Mouse (Mus musculus): Measurements from ENCODE around the gene Tbc1d9b. TPM values are rescaled to one million over a fixed set of nuclear protein-coding genes. Genes with fewer than 3 reads are reported as not detected.

Gene Tbc1d9b
- polyA plus RNA-seq, 1 experiment from 2014 or later: 16.7 TPM

GRCm38 (mm10) chr11:50208039-50208438 is 76.8 kb downstream of the Tbc1d9b start:
- H3K9me3 ChIP-seq (ENCODE audit: control insufficient read depth): no peaks in the 10 kb centered on the region
- no peak for TF ChIP-seq CTCF (IDR thresholded peaks at IDR 0.05; ENCODE audit: low read depth)
- no peaks in the 10 kb centered on the region for H3K27me3 ChIP-seq (replicated peaks; ENCODE audit: control insufficient read depth, insufficient read depth, low read length)
- H3K27ac ChIP-seq (ENCODE audit: low read depth, low read length): no peak overlapping the region
- peak overlapping the region; percentile 67; the same call in 1 of the 2 replicates for H3K4me2 ChIP-seq (replicated peaks; ENCODE audit: low read depth)
- no peak overlapping the region for H3K9ac ChIP-seq (ENCODE audit: low read depth, low read length)
- peaks cover 1% of the 10 kb centered on the region; the same call in 1 of the 2 replicates for H3K4me1 ChIP-seq (replicated peaks; ENCODE audit: control insufficient read depth, insufficient read depth, low read length)
- WGBS: 90% methylated on average over 5 of the region's 5 CpGs
- no peak overlapping the region for H3K4me3 ChIP-seq (ENCODE audit: low read depth, low read length)
- peaks cover 50% of the 10 kb centered on the region for H3K36me3 ChIP-seq (ENCODE audit: control insufficient read depth, insufficient read depth)
- ATAC-seq: no peak

GRCm38 (mm10) chr11:50210101-50210504 is 78.9 kb downstream of the Tbc1d9b start:
- H3K9ac ChIP-seq (ENCODE audit: low read depth, low read length): peak overlapping the region; percentile 98
- H3K36me3 ChIP-seq (ENCODE audit: control insufficient read depth, insufficient read depth): peaks cover 31% of the 10 kb centered on the region
- H3K9me3 ChIP-seq (ENCODE audit: control insufficient read depth): no peaks in the 10 kb centered on the region
- peak overlapping the region; percentile 100 for H3K27ac ChIP-seq (ENCODE audit: low read depth, low read length)
- under 1% methylated on average over 24 of the region's 24 CpGs for WGBS
- TF ChIP-seq CTCF (IDR thresholded peaks at IDR 0.05; ENCODE audit: low read depth): no peak
- peak overlapping the region; percentile 97 for H3K4me3 ChIP-seq (ENCODE audit: low read depth, low read length)
- H3K27me3 ChIP-seq (replicated peaks; ENCODE audit: control insufficient read depth, insufficient read depth, low read length): no peaks in the 10 kb centered on the region
- peak overlapping the region; percentile 67 for H3K4me2 ChIP-seq (replicated peaks; ENCODE audit: low read depth)
- peaks cover 3% of the 10 kb centered on the region; the same call in 1 of the 2 replicates for H3K4me1 ChIP-seq (replicated peaks; ENCODE audit: control insufficient read depth, insufficient read depth, low read length)
- peak; percentile 81 for ATAC-seq

GRCm38 (mm10) chr11:50210505-50211151 is 79.4 kb downstream of the Tbc1d9b start, which contains the start of the genes Sqstm1 and Mgat4b:
Gene Sqstm1 (minus strand): TSS chr11:50210827.
Gene Mgat4b (plus strand): TSS chr11:50210890.
- ATAC-seq: peak; percentile 59
- WGBS: 0% methylated on average over 48 of the region's 48 CpGs
- TF ChIP-seq CTCF (IDR thresholded peaks at IDR 0.05; ENCODE audit: low read depth): no peak; the same call in 1 of the 2 replicates
- Histone ChIP-seq H3K4me3 (ENCODE audit: low read depth, low read length) (peak within 1 kb of the TSS; percentile 97), H3K9ac (ENCODE audit: low read depth, low read length) (peak within 1 kb of the TSS; percentile 98), H3K36me3 (ENCODE audit: control insufficient read depth, insufficient read depth) (peaks cover 26% of the 10 kb centered on the region), H3K27ac (ENCODE audit: low read depth, low read length) (peak within 1 kb of the TSS; percentile 100), H3K27me3 (replicated peaks; ENCODE audit: control insufficient read depth, insufficient read depth, low read length) (no peaks in the 10 kb centered on the region), H3K4me1 (replicated peaks; ENCODE audit: control insufficient read depth, insufficient read depth, low read length) (peaks cover 3% of the 10 kb centered on the region; the same call in 1 of the 2 replicates), H3K9me3 (ENCODE audit: control insufficient read depth) (no peaks in the 10 kb centered on the region), H3K4me2 (replicated peaks; ENCODE audit: low read depth) (peak within 1 kb of the TSS; percentile 67)

GRCm38 (mm10) chr11:50211322-50212059 is 80.3 kb downstream of the Tbc1d9b start:
- H3K4me3 ChIP-seq (ENCODE audit: low read depth, low read length): peak overlapping the region; percentile 97
- peaks cover 17% of the 10 kb centered on the region for H3K36me3 ChIP-seq (ENCODE audit: control insufficient read depth, insufficient read depth)
- no peaks in the 10 kb centered on the region for H3K27me3 ChIP-seq (replicated peaks; ENCODE audit: control insufficient read depth, insufficient read depth, low read length)
- H3K9me3 ChIP-seq (ENCODE audit: control insufficient read depth): no peaks in the 10 kb centered on the region
- WGBS: 95% methylated on average over 3 of the region's 3 CpGs
- ATAC-seq: no peak
- peak overlapping the region; percentile 67 for H3K4me2 ChIP-seq (replicated peaks; ENCODE audit: low read depth)
- H3K4me1 ChIP-seq (replicated peaks; ENCODE audit: control insufficient read depth, insufficient read depth, low read length): peaks cover 3% of the 10 kb centered on the region; the same call in 1 of the 2 replicates
- H3K9ac ChIP-seq (ENCODE audit: low read depth, low read length): peak overlapping the region; percentile 98; the same call in 1 of the 2 replicates
- no peak for TF ChIP-seq CTCF (IDR thresholded peaks at IDR 0.05; ENCODE audit: low read depth)
- peak overlapping the region; percentile 100 for H3K27ac ChIP-seq (ENCODE audit: low read depth, low read length)

- Histone ChIP-seq H3K9me3 (ENCODE audit: control insufficient read depth) (no peaks in the 10 kb centered on the region), H3K4me3 (ENCODE audit: low read depth, low read length) (no peak overlapping the region), H3K27ac (ENCODE audit: low read depth, low read length) (peak overlapping the region; percentile 86), H3K36me3 (ENCODE audit: control insufficient read depth, insufficient read depth) (peaks cover 10% of the 10 kb centered on the region), H3K27me3 (replicated peaks; ENCODE audit: control insufficient read depth, insufficient read depth, low read length) (no peaks in the 10 kb centered on the region), H3K4me2 (replicated peaks; ENCODE audit: low read depth) (no peak overlapping the region), H3K9ac (ENCODE audit: low read depth, low read length) (no peak overlapping the region), H3K4me1 (replicated peaks; ENCODE audit: control insufficient read depth, insufficient read depth, low read length) (peaks cover 3% of the 10 kb centered on the region; the same call in 1 of the 2 replicates)
- WGBS: 61% methylated on average over 3 of the region's 3 CpGs
- no peak for TF ChIP-seq CTCF (IDR thresholded peaks at IDR 0.05; ENCODE audit: low read depth)
- ATAC-seq: no peak
These were observed 81.0 kb downstream of the Tbc1d9b start for GRCm38 (mm10) chr11:50212060-50212739.

Data from intestine, postnatal 0 days (tissue).